Mouse (Mus musculus) kidney, postnatal 10 days (tissue): ENCODE data around the gene Fcgr4.
"Not testable (repeated sequence)": the region's sequence is repeated elsewhere in the genome, so short reads cannot be mapped to it uniquely, and the experiment has no call there.

ENCODE experiments used
- DNase-seq: peaks from one replicate; pipeline ENCODE4 v3.0.0; 2021; ENCODE audit warnings: mixed read lengths

The Fcgr4 gene

DNA sequence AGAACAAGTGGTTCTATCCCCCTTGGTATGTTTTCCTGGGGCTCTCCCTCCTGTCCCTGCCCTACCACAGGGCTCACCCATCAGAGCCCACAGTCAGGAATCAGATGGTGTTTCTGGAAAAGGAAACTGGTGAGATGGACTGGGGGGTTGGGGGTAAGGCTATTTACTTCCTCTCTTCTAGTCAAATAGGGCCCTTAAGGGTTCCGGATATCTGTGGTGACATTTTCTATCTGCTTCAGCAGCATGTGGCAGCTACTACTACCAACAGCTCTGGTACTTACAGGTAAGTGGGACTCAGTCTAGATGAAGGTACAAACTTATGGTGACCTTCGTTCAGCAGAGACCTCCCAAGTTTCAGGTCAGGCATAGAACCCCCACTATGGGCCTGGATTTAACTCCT, at the start of gene Fcgr4:
Gene Fcgr4 (plus strand): TSS at position 184 of the 400 bp plus-strand sequence.
- no peak for DNase-seq

DNA sequence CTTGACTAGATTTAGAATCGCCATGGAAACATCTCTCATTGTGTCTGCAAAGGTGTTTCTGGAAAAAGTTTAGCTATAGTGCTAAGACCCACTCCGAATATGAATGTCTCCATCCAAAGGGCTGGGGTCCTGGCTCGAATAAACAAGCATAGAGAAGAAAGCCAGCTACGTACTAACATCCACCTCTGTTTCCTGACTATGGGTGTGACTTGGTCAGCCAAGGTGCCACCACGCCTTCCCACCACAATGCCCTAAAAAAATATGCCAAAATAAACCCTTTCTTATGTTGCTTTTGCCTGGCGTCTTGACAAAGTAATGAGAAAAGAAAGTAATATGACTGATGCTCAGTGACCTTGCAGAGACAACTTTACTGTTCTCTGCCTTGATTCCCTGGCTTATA, 46.2 kb upstream of the Fcgr4 start:
- DNase-seq, result no peak

DNA sequence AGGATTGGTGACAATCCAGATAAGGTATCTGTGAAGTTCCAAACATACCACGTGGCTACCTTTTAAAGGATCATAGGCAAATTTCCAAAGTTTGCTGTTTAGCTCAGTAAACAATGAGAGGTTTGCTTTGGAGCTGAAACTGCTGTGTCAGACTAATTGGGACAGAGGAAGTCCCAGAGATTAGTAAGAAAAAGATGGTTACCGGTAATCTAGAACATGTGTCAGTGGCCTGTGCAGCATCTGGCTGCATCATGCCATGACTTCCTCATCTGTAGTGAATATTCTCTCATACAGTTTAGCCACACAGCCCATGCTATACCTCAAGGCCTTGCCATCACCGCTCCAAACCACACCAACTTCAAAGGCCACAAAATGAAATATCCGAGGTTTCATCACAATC, 45.8 kb upstream of the Fcgr4 start:
- no peak for DNase-seq

DNA sequence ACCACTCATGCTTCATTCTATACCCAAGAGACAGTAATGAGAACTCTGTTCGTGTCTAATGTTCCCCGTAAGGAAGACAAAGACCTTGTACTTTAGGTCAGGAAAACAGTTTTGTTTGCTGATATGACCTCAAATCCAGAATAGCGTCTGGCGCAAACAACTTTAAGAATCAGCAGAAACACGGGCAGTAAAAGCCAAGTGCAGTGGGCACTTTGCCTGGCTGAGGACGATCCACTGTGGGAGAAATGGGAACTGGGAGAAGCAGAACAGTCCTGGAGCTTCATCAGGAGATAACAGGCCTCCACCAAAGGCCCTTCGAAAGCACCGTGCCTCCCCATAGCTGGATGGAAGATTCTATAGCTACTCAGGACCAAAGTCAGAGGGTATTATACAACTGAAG, 44.5 kb upstream of the Fcgr4 start:
- no peak for DNase-seq

DNA sequence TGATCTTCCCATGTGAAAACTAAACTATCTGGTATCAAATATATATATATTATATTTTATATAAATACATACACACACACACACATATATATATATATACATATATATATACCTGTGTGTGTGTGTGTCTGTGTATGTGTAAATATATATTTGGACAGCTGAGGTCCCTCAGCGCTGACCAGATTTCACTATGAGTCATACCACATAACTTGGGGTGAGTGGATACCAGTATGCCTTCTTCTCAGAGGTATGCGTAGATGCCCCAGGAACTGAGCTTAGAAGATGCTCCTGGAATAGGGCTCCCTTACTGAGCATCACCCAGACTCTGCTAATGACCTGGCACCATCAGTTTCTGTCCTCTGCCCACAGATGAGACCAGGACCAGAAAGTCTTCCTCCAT, 44.0 kb upstream of the Fcgr4 start:
- no peak for DNase-seq

DNA sequence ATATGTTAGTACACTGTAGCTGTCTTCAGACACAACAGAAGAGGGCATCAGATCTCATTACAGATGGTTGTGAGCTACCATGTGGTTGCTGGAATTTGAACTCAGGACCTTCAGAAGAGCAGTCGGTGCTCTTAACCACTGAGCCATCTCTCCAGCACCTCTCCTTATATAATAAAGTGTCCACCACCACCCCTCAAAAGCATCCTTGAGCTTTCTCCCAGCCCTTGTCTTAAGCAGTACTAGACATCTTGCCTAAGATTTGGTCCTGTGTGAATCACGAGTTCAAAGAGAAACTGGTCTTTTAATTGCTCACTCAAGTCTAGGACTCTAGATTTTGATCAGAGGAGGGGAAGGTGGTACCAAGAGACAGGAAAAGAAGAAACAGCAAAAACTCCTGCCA, 43.4 kb upstream of the Fcgr4 start:
- DNase-seq, result not testable (repeated sequence)

DNA sequence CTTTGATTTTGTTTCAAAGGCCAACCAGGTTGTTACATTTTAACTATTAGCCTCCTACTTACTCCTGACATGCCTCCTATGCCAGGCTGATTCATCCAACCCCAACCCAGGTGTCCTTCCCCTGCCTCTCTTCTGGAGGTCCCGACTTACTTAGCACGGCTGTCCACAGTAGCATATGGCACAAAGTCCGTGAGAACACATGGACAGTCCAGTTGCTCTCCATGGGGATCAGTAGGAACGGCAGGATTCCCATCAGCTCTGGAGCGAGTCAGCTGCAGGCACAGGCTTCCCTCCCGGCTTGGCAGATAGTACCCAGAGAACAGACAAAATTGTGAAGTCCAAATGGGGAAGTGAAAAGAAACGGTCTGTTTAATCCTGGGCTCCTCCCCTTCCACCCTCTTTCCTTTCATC, 43.0 kb upstream of the Fcgr4 start:
- DNase-seq, result peak; percentile 59

DNA sequence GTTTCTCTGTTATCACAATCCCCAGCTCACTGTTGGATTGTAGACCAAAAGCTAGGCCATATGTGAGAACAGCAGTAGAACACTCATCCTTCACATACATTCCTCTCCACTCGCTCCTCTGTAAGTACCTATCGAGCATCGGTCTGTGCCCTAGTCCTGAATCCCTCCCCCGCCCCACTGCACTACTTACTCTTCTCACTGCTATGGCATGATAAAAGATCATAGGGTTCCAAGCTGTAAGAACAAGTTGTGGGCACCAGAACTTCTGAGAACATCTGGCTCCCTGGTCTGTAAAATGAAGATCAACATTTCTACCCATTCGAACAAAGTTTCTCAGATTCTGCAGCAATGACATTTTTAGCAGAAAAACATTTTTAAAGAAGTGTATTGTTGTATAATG, 42.3 kb upstream of the Fcgr4 start, which contains the start of gene Fcgr2b:
Gene Fcgr2b (minus strand): TSS at position 101 of the 400 bp plus-strand sequence.
- no peak for DNase-seq

DNA sequence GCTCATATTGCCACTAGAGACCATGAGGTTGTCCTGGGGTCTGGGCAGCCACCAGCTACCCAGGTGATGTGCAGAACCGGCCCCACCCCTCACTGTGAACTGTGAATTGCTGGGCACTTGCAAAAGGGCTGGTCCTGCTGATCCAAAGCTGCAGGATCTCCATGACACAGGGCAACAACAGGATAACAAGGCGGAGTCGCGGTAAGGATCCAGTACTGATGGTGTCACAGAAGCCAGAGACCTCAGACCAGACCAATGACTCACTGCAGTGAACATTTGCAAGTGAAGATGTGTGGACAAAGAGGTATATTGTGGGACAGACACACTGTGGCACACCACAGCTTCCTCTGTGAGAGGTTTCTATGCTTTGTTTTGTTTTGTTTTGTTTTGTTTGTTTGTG, 40.1 kb upstream of the Fcgr4 start:
- DNase-seq, result no peak

DNA sequence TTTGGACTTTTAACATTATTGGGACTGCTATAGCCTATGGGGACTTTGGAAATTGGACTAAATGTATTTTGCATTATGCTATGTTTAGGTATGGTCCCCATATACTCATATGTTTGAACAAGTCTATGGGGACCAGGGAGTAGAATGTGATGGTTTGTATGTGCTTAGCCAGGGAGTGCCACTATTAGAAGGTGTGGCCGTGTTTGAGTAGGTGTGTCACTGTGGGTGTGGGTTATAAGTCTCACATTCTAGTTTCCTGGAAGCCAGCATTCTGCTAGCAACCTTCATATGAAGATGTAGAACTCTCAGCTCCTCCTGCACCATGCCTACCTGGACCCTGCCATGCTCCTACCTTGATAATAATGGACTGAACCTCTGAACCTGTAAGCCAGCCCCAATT, 37.0 kb upstream of the Fcgr4 start:
- not testable (repeated sequence) for DNase-seq

DNA sequence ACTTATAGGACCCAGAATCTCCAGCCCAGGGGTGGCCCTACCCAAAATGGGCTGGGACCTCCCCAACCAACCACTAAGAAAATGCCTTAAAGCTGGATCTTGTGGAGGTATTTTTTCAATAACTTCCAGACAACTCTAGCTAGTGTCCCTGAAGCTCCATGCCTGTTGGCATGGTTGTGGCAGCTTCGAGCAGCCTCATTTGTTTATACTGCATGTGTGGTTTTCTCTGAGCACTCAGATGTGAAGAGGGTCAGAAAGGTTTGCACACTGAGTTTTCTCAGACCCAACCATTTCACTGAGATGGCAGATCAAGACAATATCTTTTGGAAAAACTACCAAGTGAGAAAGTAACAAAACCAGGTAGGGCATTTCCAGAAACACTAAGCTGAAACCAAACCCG, 36.4 kb upstream of the Fcgr4 start:
- DNase-seq, result no peak

DNA sequence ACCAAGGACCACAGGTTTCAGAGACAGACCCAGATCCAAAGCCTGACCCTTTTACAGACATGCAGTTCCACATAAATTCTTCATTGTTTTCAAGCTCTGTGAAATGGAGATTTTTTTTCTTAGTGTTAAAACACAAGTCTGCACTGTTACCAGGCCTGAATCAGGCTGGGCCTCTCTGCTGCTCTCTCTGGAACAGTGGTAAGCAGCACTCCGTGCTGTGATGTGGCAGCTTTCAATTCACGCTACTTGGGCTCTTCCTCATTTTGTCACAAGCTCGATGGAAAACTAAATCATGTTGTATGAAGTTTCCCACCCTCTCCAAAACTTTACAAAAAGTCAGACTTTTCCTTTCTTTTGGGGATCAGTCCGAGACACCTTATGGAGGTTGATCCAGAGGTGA, 35.7 kb upstream of the Fcgr4 start:
- no peak for DNase-seq

DNA sequence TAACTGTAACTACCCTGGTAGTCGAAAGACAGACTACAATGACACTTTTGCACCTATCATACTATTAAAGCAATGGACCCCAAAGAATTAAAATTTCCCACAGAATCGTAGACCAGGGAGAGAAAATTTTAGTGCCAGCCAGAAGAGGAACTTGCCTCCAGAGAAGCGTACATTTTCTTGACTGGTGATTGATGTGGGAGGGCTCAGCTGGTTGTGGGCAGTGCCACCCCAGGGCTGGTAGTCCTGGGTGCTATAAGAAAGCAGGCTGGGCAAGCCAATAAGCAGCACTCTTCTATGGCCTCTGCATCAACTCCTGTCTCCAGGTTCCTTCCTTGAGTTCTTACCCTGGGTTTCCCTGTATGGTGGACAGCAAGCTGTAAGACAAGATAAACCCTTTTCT, 33.6 kb upstream of the Fcgr4 start:
- DNase-seq, result no peak

DNA sequence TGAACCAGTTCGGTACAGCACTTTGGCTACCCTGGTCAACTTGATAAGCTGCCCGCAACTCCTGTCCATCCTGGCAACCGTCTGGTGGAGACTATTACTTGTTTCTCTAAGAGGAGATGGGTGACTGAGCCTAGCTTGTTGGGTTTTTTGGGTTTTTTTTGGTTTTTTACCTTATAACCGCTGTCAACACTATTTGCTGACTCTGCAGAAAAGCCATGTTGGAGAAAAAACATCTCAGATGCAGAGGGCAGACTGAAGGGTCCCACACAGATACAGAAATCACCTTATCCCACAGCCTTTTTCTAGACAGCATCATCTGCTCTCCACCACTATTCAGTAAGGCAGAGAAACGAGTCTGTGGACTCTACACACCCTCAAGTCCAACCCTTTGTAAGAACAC, 32.9 kb upstream of the Fcgr4 start:
- DNase-seq, result no peak

DNA sequence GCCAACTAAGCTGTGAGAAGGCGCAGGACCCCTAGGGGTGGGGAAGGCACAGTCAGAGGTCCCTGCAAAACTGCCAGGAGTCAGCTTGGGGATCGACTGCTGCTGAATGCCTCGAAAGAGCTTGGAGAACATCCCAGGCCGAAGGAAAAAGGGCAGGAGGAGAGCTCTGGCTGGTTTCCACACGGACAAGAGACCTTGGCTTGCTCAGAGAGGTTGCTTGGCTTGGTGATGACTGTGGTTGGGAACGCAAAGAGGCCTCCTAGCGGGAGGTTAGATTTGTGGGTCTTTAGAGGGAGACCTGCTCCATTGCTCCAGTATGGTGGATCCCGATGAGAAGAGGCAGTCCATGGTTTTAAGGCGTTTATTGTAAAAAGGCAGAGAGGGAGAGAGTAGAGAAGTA, 29.1 kb upstream of the Fcgr4 start:
- DNase-seq, result no peak

DNA sequence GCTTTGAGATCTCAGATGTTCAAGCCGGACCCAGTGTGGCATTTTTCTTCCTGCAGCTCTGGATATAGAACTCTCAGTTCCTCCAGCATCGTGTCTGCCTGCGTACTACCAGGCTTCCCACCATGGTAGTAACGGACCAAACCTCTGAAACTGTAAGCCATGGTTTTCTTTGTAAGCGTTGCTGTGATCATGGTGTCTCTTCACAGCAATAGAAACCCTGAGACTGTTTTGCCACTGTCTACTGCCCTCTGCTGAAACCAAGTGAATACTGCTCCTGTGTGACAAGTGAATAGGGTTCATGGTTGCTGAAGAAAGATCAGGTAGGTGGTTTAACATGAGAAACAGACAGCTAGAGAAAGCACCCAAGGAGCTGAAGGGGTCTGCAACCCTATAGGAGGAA, 26.2 kb upstream of the Fcgr4 start:
- peak; percentile 55 for DNase-seq

DNA sequence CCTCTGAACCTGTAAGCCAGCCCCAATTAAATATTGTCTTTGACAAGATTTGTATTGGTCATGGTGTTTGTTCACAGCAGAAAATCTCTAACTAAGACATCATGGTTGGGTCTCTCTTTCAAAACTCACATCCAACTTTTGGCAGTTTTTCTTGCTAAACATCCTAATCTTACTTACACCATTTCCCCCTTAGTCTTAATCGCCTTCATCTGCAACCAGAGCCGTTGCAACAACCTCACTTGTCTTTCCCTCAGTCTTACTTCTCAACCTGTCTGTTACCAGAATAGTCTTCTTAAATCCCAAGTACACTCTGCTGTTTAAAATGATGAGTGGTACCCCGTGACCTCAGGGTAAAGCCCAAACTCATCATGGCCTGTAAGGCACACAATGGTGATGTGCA, 22.7 kb upstream of the Fcgr4 start:
- DNase-seq, result no peak

DNA sequence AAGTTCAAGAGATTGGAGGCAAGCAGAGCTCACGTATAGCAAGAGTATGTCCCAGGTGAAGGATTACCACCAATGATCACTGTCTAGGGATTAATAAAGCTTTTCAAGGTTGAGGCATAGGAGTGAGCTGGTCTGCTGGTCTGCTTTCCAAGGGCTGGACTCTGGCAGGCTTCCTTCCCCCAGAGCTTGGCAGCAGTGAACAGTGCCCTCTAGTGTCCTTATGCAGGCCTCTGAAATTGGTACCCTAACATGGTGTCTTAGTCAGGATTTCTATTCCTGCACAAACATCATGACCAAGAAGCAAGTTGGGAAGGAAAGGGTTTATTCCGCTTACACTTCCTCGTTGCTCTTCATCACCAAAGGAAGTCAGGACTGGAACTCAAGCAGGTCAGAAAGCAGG, 22.0 kb upstream of the Fcgr4 start:
- peak; percentile 77 for DNase-seq

DNA sequence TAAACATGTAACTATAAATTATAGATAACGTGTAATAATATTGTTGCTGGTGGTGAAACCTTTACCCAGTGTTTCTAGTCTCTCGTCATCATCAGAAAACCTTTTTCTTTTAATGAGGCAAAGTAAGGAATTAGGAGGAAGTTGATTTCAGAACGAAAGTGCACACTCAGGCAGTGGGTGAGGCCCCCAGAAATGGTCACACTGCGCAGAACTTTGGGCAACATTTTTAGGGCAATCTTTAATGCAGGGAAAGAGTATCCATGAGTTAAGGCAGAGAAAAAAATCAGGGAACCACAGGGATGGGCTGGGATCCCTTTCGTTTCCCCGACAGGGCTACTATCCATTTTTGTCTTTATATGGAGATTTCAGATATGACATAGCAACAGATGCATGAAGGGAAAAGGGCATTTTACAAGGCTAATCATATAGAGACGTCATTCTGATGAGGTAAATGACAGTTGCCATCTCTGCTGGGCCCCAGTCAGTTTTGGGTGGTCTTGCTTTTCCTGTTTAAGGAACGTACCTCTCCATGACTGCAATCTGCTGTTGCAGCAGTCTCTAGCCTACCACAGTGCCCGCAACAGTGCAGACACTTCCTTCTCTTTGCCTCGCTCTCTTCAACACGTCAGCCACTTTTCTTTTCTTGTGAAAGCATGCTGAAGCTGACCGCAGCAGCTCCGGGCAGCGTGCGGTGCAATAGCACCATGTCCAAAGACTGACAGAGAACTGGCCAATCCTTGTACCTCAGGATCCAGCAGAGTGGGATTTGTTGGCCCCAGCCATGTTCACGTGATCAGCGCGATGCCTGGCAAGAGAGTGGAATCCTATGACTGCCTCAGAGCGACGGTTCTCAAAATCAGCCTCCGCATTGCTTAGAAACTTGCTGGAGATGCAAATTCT, 20.7 kb upstream of the Fcgr4 start:
- DNase-seq, result peak; percentile 50

DNA sequence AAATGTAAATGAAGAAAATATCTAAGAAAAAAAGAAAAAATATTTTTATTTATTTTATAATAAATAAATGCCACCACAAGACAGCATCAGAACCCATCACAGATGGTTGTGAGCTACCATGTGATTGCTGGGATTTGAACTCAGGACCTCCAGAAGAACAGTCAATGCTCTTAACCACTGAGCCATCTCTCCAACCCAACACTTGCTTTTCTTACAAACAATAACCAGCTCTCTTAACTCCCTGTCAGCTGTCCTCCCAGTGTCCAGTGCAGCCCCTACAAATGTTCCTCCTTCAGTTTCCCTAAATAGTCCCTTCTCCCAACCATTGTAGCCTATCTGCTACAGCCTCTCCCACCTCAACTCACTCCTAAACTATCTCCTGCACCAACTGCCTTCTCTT, 18.9 kb upstream of the Fcgr4 start:
- no peak for DNase-seq

DNA sequence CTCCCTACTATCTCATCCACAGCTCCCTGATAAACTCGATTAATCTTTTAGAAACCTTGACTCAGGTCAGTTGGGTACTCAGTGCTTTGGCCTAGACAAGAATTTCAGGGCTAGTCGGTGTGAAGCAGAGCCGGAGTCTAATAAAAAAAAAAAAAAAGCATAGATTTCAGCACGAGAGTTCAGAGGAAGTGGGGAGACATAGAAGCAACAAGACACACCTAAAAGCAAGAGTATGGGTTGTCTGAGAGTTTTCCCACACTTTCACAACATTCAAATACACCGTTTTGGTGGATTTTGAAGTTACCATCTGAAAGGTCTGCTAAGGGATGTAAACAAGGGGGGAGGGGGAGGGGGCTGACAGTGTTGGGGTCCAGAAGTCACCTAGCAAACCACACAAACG, 13.6 kb upstream of the Fcgr4 start:
- no peak for DNase-seq

DNA sequence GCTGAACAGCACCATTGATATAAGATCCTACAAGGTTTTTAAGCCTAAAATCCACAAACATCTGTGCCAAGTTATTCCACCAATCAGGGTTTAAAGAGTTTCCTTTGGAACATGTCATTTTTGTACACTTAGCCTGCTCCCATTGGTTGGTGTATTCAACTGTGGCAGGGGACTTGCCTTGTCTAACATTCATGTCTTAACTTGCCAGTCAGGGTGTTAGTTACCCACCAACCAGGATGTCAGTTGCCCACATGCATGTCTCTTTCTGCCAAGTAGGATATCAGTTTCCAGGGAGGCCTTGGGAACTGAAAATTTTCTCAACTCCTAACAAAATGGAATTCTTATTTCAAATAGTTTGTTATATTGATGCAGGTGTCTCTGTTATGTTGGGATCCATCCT, 13.1 kb upstream of the Fcgr4 start:
- DNase-seq, result no peak

DNA sequence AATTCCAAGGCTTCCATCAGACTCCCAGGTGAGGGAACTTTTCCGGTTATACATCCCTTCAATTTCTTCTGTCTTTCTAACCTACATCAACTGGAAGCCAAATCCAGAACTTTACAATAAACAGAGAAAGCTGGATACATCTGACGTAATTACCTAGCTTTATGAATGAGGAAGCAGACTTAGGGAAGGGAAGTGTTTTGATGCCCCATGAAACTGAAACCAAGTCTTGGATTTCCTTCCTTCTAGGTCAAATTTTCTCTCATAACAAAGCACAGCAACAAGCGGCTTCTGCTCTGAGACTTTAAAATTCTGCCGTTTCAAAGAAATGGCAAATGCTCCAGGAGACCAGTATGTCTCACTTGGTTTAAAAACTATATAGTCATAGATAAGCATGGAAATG, 12.4 kb upstream of the Fcgr4 start:
- DNase-seq, result no peak

DNA sequence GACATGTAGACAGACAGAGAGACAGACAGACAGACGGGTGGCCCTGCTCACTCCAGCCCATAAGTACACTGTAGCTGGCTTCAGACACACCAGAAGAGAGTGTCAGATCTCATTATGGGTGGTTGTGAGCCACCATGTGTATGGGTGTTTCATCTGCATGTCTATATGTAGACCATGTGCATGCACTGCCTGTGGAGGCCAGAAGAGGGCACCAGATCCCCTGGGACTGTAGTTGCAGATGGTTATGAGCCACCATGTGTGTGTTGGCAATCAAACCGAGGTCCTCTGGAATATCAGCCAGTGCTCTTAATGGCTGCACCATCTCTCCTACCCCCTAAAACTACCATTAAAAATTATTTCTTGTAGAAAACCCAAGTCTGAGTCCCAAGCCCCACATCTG, 11.8 kb upstream of the Fcgr4 start:
- no peak for DNase-seq

DNA sequence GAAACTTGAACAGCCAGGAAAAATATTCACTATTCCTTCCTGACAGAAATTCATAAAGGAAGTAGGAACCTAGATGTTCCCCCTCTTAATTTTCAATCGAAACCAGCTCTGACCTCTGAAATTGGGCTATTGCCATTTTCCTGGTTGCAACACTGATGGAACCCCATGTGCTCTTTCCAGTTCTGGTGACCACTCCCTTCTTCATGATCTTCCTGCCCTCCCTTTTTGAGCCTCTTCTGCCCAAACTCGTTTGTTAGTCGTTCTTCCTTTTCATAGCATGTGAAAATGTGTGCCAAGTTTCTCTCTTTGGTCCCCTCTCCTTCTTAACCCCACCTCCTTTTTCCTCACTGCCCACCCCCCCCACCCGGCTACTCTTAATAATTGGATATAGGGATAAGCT, 7.0 kb upstream of the Fcgr4 start:
- DNase-seq, result no peak
